Mouse (Mus musculus): ENCODE results near the gene Fpgs.

GRCm38 (mm10) chr2:32750199-32750598, 46.3 kb upstream of the Fpgs start:
- TF ChIP-seq CTCF (IDR thresholded peaks at IDR 0.05): peak; percentile 29
- no peak for TF ChIP-seq EP300 (IDR thresholded peaks at IDR 0.05; ENCODE audit: insufficient read depth, low read depth, low read length)

All from heart, adult 2 months (tissue).